Mouse (Mus musculus): ENCODE data around the gene Hpse2. TPM values are rescaled to one million over a fixed set of nuclear protein-coding genes. Genes with fewer than 3 reads are reported as not detected.

Gene Hpse2
- polyA plus RNA-seq, 2 experiments = 4.0 to 5.6 TPM

- Histone ChIP-seq H3K27me3 (ENCODE audit: control insufficient read depth, insufficient read depth, low read length) (no peaks in the 10 kb centered on the region), H3K36me3 (ENCODE audit: control insufficient read depth, insufficient read depth, low read length) (no peaks in the 10 kb centered on the region), H3K4me3 (replicated peaks; ENCODE audit: low read length) (no peak overlapping the region), H3K27ac (replicated peaks; ENCODE audit: low read depth, low read length) (no peak overlapping the region), H3K9me3 (ENCODE audit: control insufficient read depth, low read length) (no peaks in the 10 kb centered on the region), H3K4me2 (replicated peaks; ENCODE audit: low read depth, low read length, severe bottlenecking) (no peak overlapping the region), H3K4me1 (ENCODE audit: control insufficient read depth, insufficient read depth, low read length) (no peaks in the 10 kb centered on the region), H3K9ac (ENCODE audit: low read depth, low read length, severe bottlenecking) (no peak overlapping the region)
- 72% methylated on average over 1 of the region's 1 CpGs for WGBS
- TF ChIP-seq POLR2A (IDR thresholded peaks at IDR 0.05; ENCODE audit: borderline replicate concordance, extremely low read depth, insufficient read depth, insufficient read length) = no peak
- ATAC-seq (ENCODE audit: low FRiP score, low read depth) = no peak
- DNase-seq (ENCODE audit: low spot score) = no peak
Measured at GRCm38 (mm10) chr19:42965171-42965570, 423.0 kb downstream of the Hpse2 start.

DNA sequence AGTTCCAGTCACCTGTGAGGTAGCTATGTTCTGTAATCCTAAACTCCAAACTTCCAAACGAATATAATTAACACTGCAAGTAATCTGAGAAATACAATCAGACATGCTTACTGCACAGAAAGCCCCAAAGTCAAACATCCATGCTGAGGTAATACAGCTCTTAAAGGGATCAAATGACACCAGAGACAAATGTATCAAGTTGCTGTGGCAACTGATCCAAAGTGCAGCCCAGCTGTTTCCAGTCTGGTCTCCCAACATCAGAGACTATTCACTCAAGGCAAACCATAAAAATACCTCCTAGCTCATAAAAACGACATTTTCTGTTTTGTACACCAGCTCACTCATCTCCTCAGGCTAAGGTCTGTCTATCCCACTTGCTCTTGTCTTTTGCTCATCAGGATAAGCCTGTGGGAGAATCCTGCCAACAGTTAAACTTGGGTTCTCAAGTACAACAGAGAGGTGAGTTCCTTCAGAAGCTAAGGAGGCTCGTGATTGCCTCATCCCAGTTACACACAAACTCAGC is 440.0 kb downstream of the Hpse2 start:
- H3K9ac ChIP-seq (ENCODE audit: low read depth, low read length, severe bottlenecking) = no peak overlapping the region
- DNase-seq (ENCODE audit: low spot score) = peak; percentile 76
- no peak for TF ChIP-seq POLR2A (IDR thresholded peaks at IDR 0.05; ENCODE audit: borderline replicate concordance, extremely low read depth, insufficient read depth, insufficient read length)
- peaks cover 15% of the 10 kb centered on the region for H3K4me1 ChIP-seq (ENCODE audit: control insufficient read depth, insufficient read depth, low read length)
- no peaks in the 10 kb centered on the region for H3K27me3 ChIP-seq (ENCODE audit: control insufficient read depth, insufficient read depth, low read length)
- H3K4me3 ChIP-seq (replicated peaks; ENCODE audit: low read length) = no peak overlapping the region
- H3K27ac ChIP-seq (replicated peaks; ENCODE audit: low read depth, low read length) = no peak overlapping the region
- H3K36me3 ChIP-seq (ENCODE audit: control insufficient read depth, insufficient read depth, low read length) = no peaks in the 10 kb centered on the region
- no peak overlapping the region for H3K4me2 ChIP-seq (replicated peaks; ENCODE audit: low read depth, low read length, severe bottlenecking)
- WGBS = 6% methylated on average over 3 of the region's 3 CpGs
- ATAC-seq (ENCODE audit: low FRiP score, low read depth) = peak; percentile 80
- 0 out of 2 replicates have a peak, but pooled peaks cover 13% of the 10 kb centered on the region for H3K9me3 ChIP-seq (ENCODE audit: control insufficient read depth, low read length)

- 45% methylated on average over 1 of the region's 1 CpGs for WGBS
- DNase-seq (ENCODE audit: low spot score) (peak; percentile 22), ATAC-seq (ENCODE audit: low FRiP score, low read depth) (no peak; the same call in 1 of the 2 replicates)
- Histone ChIP-seq H3K4me1 (ENCODE audit: control insufficient read depth, insufficient read depth, low read length) (peaks cover 26% of the 10 kb centered on the region), H3K9me3 (ENCODE audit: control insufficient read depth, low read length) (peaks cover 11% of the 10 kb centered on the region; the same call in 1 of the 2 replicates), H3K27me3 (ENCODE audit: control insufficient read depth, insufficient read depth, low read length) (no peaks in the 10 kb centered on the region), H3K9ac (ENCODE audit: low read depth, low read length, severe bottlenecking) (no peak overlapping the region), H3K4me3 (replicated peaks; ENCODE audit: low read length) (no peak overlapping the region), H3K36me3 (ENCODE audit: control insufficient read depth, insufficient read depth, low read length) (no peaks in the 10 kb centered on the region), H3K4me2 (replicated peaks; ENCODE audit: low read depth, low read length, severe bottlenecking) (no peak overlapping the region), H3K27ac (replicated peaks; ENCODE audit: low read depth, low read length) (no peak overlapping the region)
- TF ChIP-seq POLR2A (IDR thresholded peaks at IDR 0.05; ENCODE audit: borderline replicate concordance, extremely low read depth, insufficient read depth, insufficient read length) = no peak
Measured at GRCm38 (mm10) chr19:42937544-42937943, 450.6 kb downstream of the Hpse2 start.

DNA sequence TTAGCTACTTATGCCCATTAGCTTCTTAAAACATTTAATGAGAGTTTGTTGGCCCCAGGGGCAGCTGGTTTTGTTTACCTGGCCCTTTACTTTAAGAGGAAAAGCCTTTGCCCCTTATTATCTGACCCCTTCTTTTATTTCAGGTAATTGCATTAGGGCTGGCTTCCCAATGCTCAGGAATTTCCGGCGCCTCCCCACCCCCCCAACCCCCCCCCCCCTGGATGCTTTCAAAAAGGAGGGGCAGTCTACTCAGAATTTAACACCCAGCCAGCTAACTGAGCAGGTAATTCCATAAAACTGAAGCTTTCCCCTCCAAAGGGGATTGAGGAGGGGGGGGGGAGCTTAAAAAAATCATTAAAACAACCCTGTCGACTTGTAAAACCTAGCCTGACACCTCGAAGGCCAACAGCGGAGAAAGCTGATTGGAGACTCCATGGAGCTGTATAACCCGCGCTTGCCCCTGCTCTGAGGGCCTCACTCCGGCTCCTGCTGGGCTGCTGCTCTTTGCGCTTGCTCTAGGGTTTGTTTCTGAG is 451.4 kb downstream of the Hpse2 start:
- Histone ChIP-seq H3K9me3 (ENCODE audit: control insufficient read depth, low read length) (peaks cover 4% of the 10 kb centered on the region; the same call in 1 of the 2 replicates), H3K27ac (replicated peaks; ENCODE audit: low read depth, low read length) (no peak overlapping the region), H3K36me3 (ENCODE audit: control insufficient read depth, insufficient read depth, low read length) (no peaks in the 10 kb centered on the region), H3K9ac (ENCODE audit: low read depth, low read length, severe bottlenecking) (no peak overlapping the region), H3K27me3 (ENCODE audit: control insufficient read depth, insufficient read depth, low read length) (no peaks in the 10 kb centered on the region), H3K4me1 (ENCODE audit: control insufficient read depth, insufficient read depth, low read length) (peaks cover 26% of the 10 kb centered on the region), H3K4me3 (replicated peaks; ENCODE audit: low read length) (no peak overlapping the region), H3K4me2 (replicated peaks; ENCODE audit: low read depth, low read length, severe bottlenecking) (0 out of 2 replicates have a peak overlapping the region, but pooled peaks have one; percentile 7)
- TF ChIP-seq POLR2A (IDR thresholded peaks at IDR 0.05; ENCODE audit: borderline replicate concordance, extremely low read depth, insufficient read depth, insufficient read length) = no peak
- ATAC-seq (ENCODE audit: low FRiP score, low read depth) (peak; percentile 89), DNase-seq (ENCODE audit: low spot score) (peak; percentile 48)
- WGBS = 6% methylated on average over 9 of the region's 9 CpGs

DNA sequence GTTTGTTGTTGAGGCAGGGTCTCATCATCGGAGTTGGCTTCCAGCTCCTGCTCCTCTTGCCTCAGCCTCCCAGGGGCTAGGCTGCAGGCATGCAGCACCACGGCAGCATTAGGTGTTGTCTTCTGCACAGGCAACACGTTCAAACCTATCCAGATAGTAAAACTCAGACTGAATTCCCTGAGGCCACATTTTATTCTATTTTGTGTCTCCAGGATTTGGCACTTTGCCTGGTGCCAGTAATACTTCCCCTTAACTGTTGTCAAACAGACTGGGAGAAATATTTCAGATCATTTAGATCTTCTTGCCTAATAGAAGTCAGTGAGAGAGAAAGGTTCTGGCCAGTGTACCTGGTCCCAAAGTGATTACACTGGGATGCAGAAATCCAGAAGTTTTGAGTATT is 458.5 kb downstream of the Hpse2 start:
- Histone ChIP-seq H3K9ac (ENCODE audit: low read depth, low read length, severe bottlenecking) (no peak overlapping the region), H3K4me3 (replicated peaks; ENCODE audit: low read length) (no peak overlapping the region), H3K27me3 (ENCODE audit: control insufficient read depth, insufficient read depth, low read length) (no peaks in the 10 kb centered on the region), H3K9me3 (ENCODE audit: control insufficient read depth, low read length) (no peaks in the 10 kb centered on the region), H3K27ac (replicated peaks; ENCODE audit: low read depth, low read length) (no peak overlapping the region), H3K4me2 (replicated peaks; ENCODE audit: low read depth, low read length, severe bottlenecking) (no peak overlapping the region), H3K36me3 (ENCODE audit: control insufficient read depth, insufficient read depth, low read length) (no peaks in the 10 kb centered on the region), H3K4me1 (ENCODE audit: control insufficient read depth, insufficient read depth, low read length) (peaks cover 10% of the 10 kb centered on the region)
- DNase-seq (ENCODE audit: low spot score) = peak; percentile 51
- no peak for TF ChIP-seq POLR2A (IDR thresholded peaks at IDR 0.05; ENCODE audit: borderline replicate concordance, extremely low read depth, insufficient read depth, insufficient read length)
- 11% methylated on average over 3 of the region's 3 CpGs for WGBS
- ATAC-seq (ENCODE audit: low FRiP score, low read depth) = no peak

Data from limb, embryonic 14.5 days (tissue).